Mouse (Mus musculus) left cerebral cortex, adult 9 months (tissue): ENCODE data around the gene Rasip1.

Experiments used
- DNase-seq, 2 experiments: peaks; one replicate each; pipeline ENCODE4 v3.0.0; 2022; ENCODE audit warnings: low spot score in 2 of 2

Gene Rasip1

GRCm38 (mm10) chr7:45627261-45627660 lies at the start of gene Rasip1:
Gene Rasip1 (plus strand): TSS chr7:45627488.
- no peak for DNase-seq

- no peak for DNase-seq
Observed at GRCm38 (mm10) chr7:45585923-45586322, 41.4 kb upstream of the Rasip1 start.

- no peak for DNase-seq
Observed at GRCm38 (mm10) chr7:45587631-45588592, 39.4 kb upstream of the Rasip1 start.

GRCm38 (mm10) chr7:45589173-45589572 lies 38.1 kb upstream of the Rasip1 start:
- peak; percentile 98 to 99 for DNase-seq

GRCm38 (mm10) chr7:45589898-45590297 lies 37.4 kb upstream of the Rasip1 start:
- DNase-seq: peak in 1 of 2 experiments; percentile 14

- no peak for DNase-seq
Observed at GRCm38 (mm10) chr7:45590874-45591273, 36.4 kb upstream of the Rasip1 start.

GRCm38 (mm10) chr7:45591880-45592279 lies 35.4 kb upstream of the Rasip1 start:
- DNase-seq: no peak

- peak in 1 of 2 experiments; percentile 70 for DNase-seq
Observed at GRCm38 (mm10) chr7:45593118-45593815, 34.0 kb upstream of the Rasip1 start.

- no peak for DNase-seq
Observed at GRCm38 (mm10) chr7:45595176-45595575, 32.1 kb upstream of the Rasip1 start.

GRCm38 (mm10) chr7:45596107-45596506 lies 31.2 kb upstream of the Rasip1 start:
- no peak for DNase-seq

GRCm38 (mm10) chr7:45597013-45597412 lies 30.3 kb upstream of the Rasip1 start:
- no peak for DNase-seq

GRCm38 (mm10) chr7:45597527-45597926 lies 29.8 kb upstream of the Rasip1 start:
- no peak for DNase-seq

- DNase-seq: no peak
Observed at GRCm38 (mm10) chr7:45598960-45599879, 28.1 kb upstream of the Rasip1 start.

- no peak for DNase-seq
Observed at GRCm38 (mm10) chr7:45605704-45606289, 21.5 kb upstream of the Rasip1 start.

GRCm38 (mm10) chr7:45609511-45609910 lies 17.8 kb upstream of the Rasip1 start:
- DNase-seq: no peak

- DNase-seq: no peak
Observed at GRCm38 (mm10) chr7:45616277-45616676, 11.0 kb upstream of the Rasip1 start.

GRCm38 (mm10) chr7:45617042-45617695 lies 10.1 kb upstream of the Rasip1 start, which contains the start of gene Fut1:
Gene Fut1 (plus strand): TSS chr7:45617289.
- peak in 1 of 2 experiments; percentile 47 for DNase-seq

GRCm38 (mm10) chr7:45618316-45618715 lies 9.0 kb upstream of the Rasip1 start:
- no peak for DNase-seq

GRCm38 (mm10) chr7:45619592-45619991 lies 7.7 kb upstream of the Rasip1 start:
- DNase-seq: no peak

- DNase-seq: no peak
Observed at GRCm38 (mm10) chr7:45621443-45621842, 5.8 kb upstream of the Rasip1 start, which contains the start of gene Izumo1. Gene Izumo1 (plus strand): TSS chr7:45621811.
